Mouse (Mus musculus): ENCODE results near the gene Fam3b.

DNA sequence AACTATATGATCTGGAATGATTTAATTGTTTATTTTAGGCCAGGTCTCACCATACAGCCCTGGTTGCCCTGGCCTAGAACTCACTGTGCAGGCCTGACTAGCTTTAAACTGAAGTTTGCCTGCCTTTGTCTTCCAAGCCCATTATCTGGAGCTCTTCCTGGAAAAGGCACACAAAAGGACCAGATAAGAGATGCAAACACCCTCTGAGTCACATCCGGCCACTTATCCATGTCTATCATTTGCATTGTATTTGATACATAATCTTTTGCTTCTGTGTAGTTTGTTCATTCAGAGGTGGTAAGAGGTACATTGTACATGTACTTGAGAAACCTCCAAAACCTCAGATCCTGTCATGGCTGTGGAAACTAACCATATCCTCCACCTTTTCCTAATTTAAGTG is 91.0 kb downstream of the Fam3b start:
- TF ChIP-seq NELFE (IDR thresholded peaks at IDR 0.05; ENCODE audit: low read depth, low read length), result no peak
- TF ChIP-seq HCFC1 (IDR thresholded peaks at IDR 0.05; ENCODE audit: low read depth, low read length), result no peak
- TF ChIP-seq SIN3A (IDR thresholded peaks at IDR 0.05; ENCODE audit: low read length), result no peak
- no peak for TF ChIP-seq CHD1 (IDR thresholded peaks at IDR 0.05; ENCODE audit: low read depth, low read length)
- TF ChIP-seq GATA1 (IDR thresholded peaks at IDR 0.05; ENCODE audit: low read depth, low read length), result peak; percentile 64
- TF ChIP-seq TBP (IDR thresholded peaks at IDR 0.05; ENCODE audit: low read depth, low read length), result no peak
- no peak for TF ChIP-seq POLR2A (IDR thresholded peaks at IDR 0.05; ENCODE audit: control insufficient read depth in 1 of 2, insufficient read depth in 1 of 2, low read depth in 1 of 2, low read length in 2 of 2, poor library complexity in 1 of 2)
- no peak for TF ChIP-seq CTCF (IDR thresholded peaks at IDR 0.05 in 2 of 3, conservative IDR thresholded peaks at IDR 0.05 in 1 of 3; ENCODE audit: control insufficient read depth in 1 of 3, insufficient read depth in 1 of 3, low read depth in 2 of 3, low read length in 3 of 3, poor library complexity in 1 of 3, severe bottlenecking in 1 of 3)
- no peak for TF ChIP-seq USF1 (IDR thresholded peaks at IDR 0.05; ENCODE audit: low read depth, low read length)
- TF ChIP-seq UBTF (IDR thresholded peaks at IDR 0.05; ENCODE audit: borderline replicate concordance, insufficient read depth, low read depth, low read length), result no peak
